Mouse (Mus musculus): ENCODE results near the gene Trafd1. TPM values are rescaled to one million over a fixed set of nuclear protein-coding genes. Genes with fewer than 3 reads are reported as not detected.
A peak's percentile ranks its signal among the peaks of the same experiment; 100 is the strongest.

The Trafd1 gene
- polyA plus RNA-seq, 2 experiments = 17.1 to 18.4 TPM

- ATAC-seq (ENCODE audit: insufficient read depth) (no peak), DNase-seq (ENCODE audit: low read depth in 3 of 3, low spot score in 3 of 3) (no peak)
- 78% methylated on average over 4 of the region's 4 CpGs for WGBS (ENCODE audit: insufficient replicate concordance)
- TF ChIP-seq EP300 (IDR thresholded peaks at IDR 0.05; ENCODE audit: low read depth) (no peak), CTCF (IDR thresholded peaks at IDR 0.05; ENCODE audit: low read depth) (no peak)
- Histone ChIP-seq H3K27ac (no peak overlapping the region), H3K4me2 (ENCODE audit: low read depth) (no peak overlapping the region), H3K4me3 (ENCODE audit: insufficient read depth in 1 of 2, low read depth in 2 of 2, low read length in 2 of 2) (no peak overlapping the region), H3K36me3 (replicated peaks; ENCODE audit: control insufficient read depth, insufficient read depth, low read depth) (peaks cover 68% of the 10 kb centered on the region), H3K9me3 (ENCODE audit: control insufficient read depth, low read length) (no peaks in the 10 kb centered on the region), H3K27me3 (ENCODE audit: control insufficient read depth, insufficient read depth, low read length) (no peaks in the 10 kb centered on the region), H3K9ac (replicated peaks) (no peak overlapping the region), H3K4me1 (replicated peaks; ENCODE audit: control insufficient read depth in 2 of 2, insufficient read depth in 2 of 2, low read length in 1 of 2) (no peaks in the 10 kb centered on the region)
Observed at GRCm38 (mm10) chr5:121410975-121411374, 25.5 kb upstream of the Trafd1 start.

DNA sequence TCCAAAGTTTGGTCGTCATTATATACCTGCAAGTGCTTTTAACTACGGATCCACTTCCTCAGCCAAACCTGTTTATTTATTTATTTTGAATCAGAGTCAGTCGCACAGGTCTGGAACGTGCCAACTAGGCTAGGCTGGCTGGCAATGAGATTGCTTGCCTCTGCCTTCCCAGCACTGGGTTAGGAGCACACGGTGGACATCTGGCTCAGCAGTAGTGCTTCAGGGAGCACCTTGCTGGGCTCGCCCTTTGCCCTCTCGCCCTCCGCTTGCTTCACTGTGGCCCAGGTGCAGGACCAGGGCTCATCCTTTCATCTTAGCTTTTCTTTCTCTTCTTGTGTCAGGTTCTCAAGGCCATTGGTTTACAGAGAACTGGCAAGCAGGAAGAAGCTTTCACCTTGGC is 22.4 kb upstream of the Trafd1 start:
- peaks cover 0 to 3% of the 10 kb centered on the region in 2 experiments; a peak in 1 of 4 replicates for H3K4me1 ChIP-seq (replicated peaks; ENCODE audit: control insufficient read depth in 2 of 2, insufficient read depth in 2 of 2, low read length in 1 of 2)
- H3K4me2 ChIP-seq (ENCODE audit: low read depth) = no peak overlapping the region
- H3K9ac ChIP-seq (replicated peaks) = no peak overlapping the region
- no peak overlapping the region for H3K4me3 ChIP-seq (ENCODE audit: insufficient read depth in 1 of 2, low read depth in 2 of 2, low read length in 2 of 2)
- no peaks in the 10 kb centered on the region for H3K9me3 ChIP-seq (ENCODE audit: control insufficient read depth, low read length)
- ATAC-seq (ENCODE audit: insufficient read depth) = no peak
- no peak for TF ChIP-seq EP300 (IDR thresholded peaks at IDR 0.05; ENCODE audit: low read depth)
- no peak for TF ChIP-seq CTCF (IDR thresholded peaks at IDR 0.05; ENCODE audit: low read depth)
- DNase-seq (ENCODE audit: low read depth in 3 of 3, low spot score in 3 of 3) = no peak
- 89% methylated on average over 8 of the region's 8 CpGs for WGBS (ENCODE audit: insufficient replicate concordance)
- H3K36me3 ChIP-seq (replicated peaks; ENCODE audit: control insufficient read depth, insufficient read depth, low read depth) = peaks cover 41% of the 10 kb centered on the region
- H3K27ac ChIP-seq = no peak overlapping the region
- H3K27me3 ChIP-seq (ENCODE audit: control insufficient read depth, insufficient read depth, low read length) = no peaks in the 10 kb centered on the region

DNA sequence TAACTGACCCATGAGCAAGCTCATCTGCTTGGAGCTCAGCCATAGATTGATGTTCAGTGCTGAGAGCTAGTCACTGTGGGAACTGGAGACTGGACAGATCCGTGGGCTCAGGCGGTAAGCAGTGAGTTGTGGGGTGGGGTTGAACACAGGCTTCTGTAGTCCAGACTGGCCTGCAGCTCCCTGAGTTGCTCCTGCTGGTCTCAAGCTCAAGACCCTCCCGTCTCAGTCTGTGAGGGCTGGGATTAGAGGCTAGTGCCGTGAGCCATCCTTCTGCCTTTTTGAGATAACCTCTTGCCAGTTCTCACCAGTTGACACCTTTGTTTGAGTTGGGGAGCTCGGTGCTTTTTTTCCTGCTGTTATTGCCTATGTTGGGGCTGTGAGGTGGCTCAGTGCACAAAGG is 15.4 kb upstream of the Trafd1 start:
- Histone ChIP-seq H3K4me3 (ENCODE audit: insufficient read depth in 1 of 2, low read depth in 2 of 2, low read length in 2 of 2) (no peak overlapping the region), H3K4me1 (replicated peaks; ENCODE audit: control insufficient read depth in 2 of 2, insufficient read depth in 2 of 2, low read length in 1 of 2) (peaks cover 26 to 34% of the 10 kb centered on the region in 2 experiments), H3K4me2 (ENCODE audit: low read depth) (no peak overlapping the region), H3K27me3 (ENCODE audit: control insufficient read depth, insufficient read depth, low read length) (no peaks in the 10 kb centered on the region), H3K9me3 (ENCODE audit: control insufficient read depth, low read length) (no peaks in the 10 kb centered on the region), H3K36me3 (replicated peaks; ENCODE audit: control insufficient read depth, insufficient read depth, low read depth) (no peaks in the 10 kb centered on the region; the same call in none of the 2 replicates), H3K27ac (no peak overlapping the region), H3K9ac (replicated peaks) (no peak overlapping the region)
- no peak for DNase-seq (ENCODE audit: low read depth in 3 of 3, low spot score in 3 of 3)
- 37% methylated on average over 5 of the region's 5 CpGs for WGBS (ENCODE audit: insufficient replicate concordance)
- TF ChIP-seq CTCF (IDR thresholded peaks at IDR 0.05; ENCODE audit: low read depth) = no peak
- TF ChIP-seq EP300 (IDR thresholded peaks at IDR 0.05; ENCODE audit: low read depth) = no peak
- ATAC-seq (ENCODE audit: insufficient read depth) = no peak

DNA sequence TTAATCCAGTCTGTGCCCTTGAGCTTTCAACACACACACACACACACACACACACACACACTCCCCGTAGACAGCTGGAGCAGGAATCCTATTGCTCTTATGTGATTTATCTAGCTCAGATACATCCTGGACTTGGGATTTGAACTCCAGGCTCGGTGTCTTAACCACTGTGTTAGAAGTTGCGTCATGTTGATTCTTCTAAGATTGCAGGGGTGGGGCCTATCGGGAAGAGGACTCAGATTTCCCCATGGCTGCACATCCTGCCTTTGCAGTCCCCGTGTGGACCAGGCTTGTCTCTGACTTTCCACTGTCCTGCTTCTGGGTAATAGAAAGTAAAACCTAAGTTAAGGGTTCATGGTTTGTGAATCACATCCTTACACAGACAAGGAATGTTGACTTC is 14.6 kb upstream of the Trafd1 start:
- DNase-seq (ENCODE audit: low read depth in 3 of 3, low spot score in 3 of 3) (no peak), ATAC-seq (ENCODE audit: insufficient read depth) (no peak)
- Histone ChIP-seq H3K9me3 (ENCODE audit: control insufficient read depth, low read length) (no peaks in the 10 kb centered on the region), H3K27ac (no peak overlapping the region), H3K36me3 (replicated peaks; ENCODE audit: control insufficient read depth, insufficient read depth, low read depth) (no peaks in the 10 kb centered on the region; the same call in none of the 2 replicates), H3K27me3 (ENCODE audit: control insufficient read depth, insufficient read depth, low read length) (no peaks in the 10 kb centered on the region), H3K9ac (replicated peaks) (no peak overlapping the region), H3K4me2 (ENCODE audit: low read depth) (peak overlapping the region; percentile 98), H3K4me1 (replicated peaks; ENCODE audit: control insufficient read depth in 2 of 2, insufficient read depth in 2 of 2, low read length in 1 of 2) (peaks cover 26 to 34% of the 10 kb centered on the region in 2 experiments), H3K4me3 (ENCODE audit: insufficient read depth in 1 of 2, low read depth in 2 of 2, low read length in 2 of 2) (peak overlapping the region in 1 of 2 experiments; percentile 8; a peak in 1 of 4 replicates)
- TF ChIP-seq EP300 (IDR thresholded peaks at IDR 0.05; ENCODE audit: low read depth) = no peak
- TF ChIP-seq CTCF (IDR thresholded peaks at IDR 0.05; ENCODE audit: low read depth) = no peak
- WGBS (ENCODE audit: insufficient replicate concordance) = 44% methylated on average over 5 of the region's 5 CpGs

DNA sequence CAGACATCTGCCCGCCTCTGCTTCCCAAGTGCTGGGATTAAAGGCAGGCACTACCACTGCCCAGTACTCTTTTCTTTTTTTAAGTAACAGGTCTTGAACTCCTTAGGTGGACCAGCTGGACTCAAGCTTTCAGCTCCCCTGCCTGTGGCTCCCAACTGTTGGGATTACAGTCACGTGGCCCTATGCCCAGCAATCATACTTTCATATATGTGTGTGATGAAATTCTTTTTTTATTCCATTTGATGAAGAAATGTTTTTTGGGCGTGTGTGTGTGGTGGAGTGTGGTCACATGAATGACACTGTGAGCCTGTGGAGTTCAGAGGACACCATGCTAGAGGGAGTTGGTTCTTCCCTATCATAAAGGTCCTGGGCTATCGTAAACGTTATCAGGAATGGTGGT is 14.1 kb upstream of the Trafd1 start:
- no peak for TF ChIP-seq CTCF (IDR thresholded peaks at IDR 0.05; ENCODE audit: low read depth)
- no peak for TF ChIP-seq EP300 (IDR thresholded peaks at IDR 0.05; ENCODE audit: low read depth)
- no peak overlapping the region; the same call in 1 of the 2 replicates for H3K27ac ChIP-seq
- no peak overlapping the region for H3K9ac ChIP-seq (replicated peaks)
- H3K4me1 ChIP-seq (replicated peaks; ENCODE audit: control insufficient read depth in 2 of 2, insufficient read depth in 2 of 2, low read length in 1 of 2) = peaks cover 26 to 34% of the 10 kb centered on the region in 2 experiments
- no peaks in the 10 kb centered on the region for H3K27me3 ChIP-seq (ENCODE audit: control insufficient read depth, insufficient read depth, low read length)
- peak overlapping the region; percentile 98 for H3K4me2 ChIP-seq (ENCODE audit: low read depth)
- WGBS (ENCODE audit: insufficient replicate concordance) = 50% methylated on average over 5 of the region's 5 CpGs
- ATAC-seq (ENCODE audit: insufficient read depth) (no peak), DNase-seq (ENCODE audit: low read depth in 3 of 3, low spot score in 3 of 3) (no peak)
- no peaks in the 10 kb centered on the region for H3K9me3 ChIP-seq (ENCODE audit: control insufficient read depth, low read length)
- H3K4me3 ChIP-seq (ENCODE audit: insufficient read depth in 1 of 2, low read depth in 2 of 2, low read length in 2 of 2) = peak overlapping the region; percentile 61 to 76; a peak in 3 of 4 replicates
- no peaks in the 10 kb centered on the region; the same call in none of the 2 replicates for H3K36me3 ChIP-seq (replicated peaks; ENCODE audit: control insufficient read depth, insufficient read depth, low read depth)

All from liver, embryonic 14.5 days (tissue).